Mouse (Mus musculus): ENCODE measurements around the gene 2510039O18Rik. TPM values are rescaled to one million over a fixed set of nuclear protein-coding genes. Genes with fewer than 3 reads are reported as not detected.

The 2510039O18Rik gene
- polyA plus RNA-seq, 1 experiment from 2014 or later, result 15.8 TPM

GRCm38 (mm10) chr4:147968816-147969215, 28.1 kb downstream of the 2510039O18Rik start:
- Histone ChIP-seq H3K27ac (no peak overlapping the region), H3K27me3 (ENCODE audit: control insufficient read depth, insufficient read depth, low read length) (no peaks in the 10 kb centered on the region), H3K9me3 (ENCODE audit: control insufficient read depth, low read length) (no peaks in the 10 kb centered on the region), H3K4me3 (replicated peaks; ENCODE audit: low read length) (no peak overlapping the region), H3K9ac (no peak overlapping the region), H3K4me2 (replicated peaks) (no peak overlapping the region), H3K4me1 (replicated peaks; ENCODE audit: control insufficient read depth, insufficient read depth, low read length) (no peaks in the 10 kb centered on the region), H3K36me3 (replicated peaks; ENCODE audit: control insufficient read depth, insufficient read depth) (no peaks in the 10 kb centered on the region)
- DNase-seq (ENCODE audit: low spot score) (no peak), ATAC-seq (ENCODE audit: low FRiP score) (no peak)
- WGBS, result 75% methylated on average over 2 of the region's 2 CpGs

GRCm38 (mm10) chr4:147969337-147969736, 28.6 kb downstream of the 2510039O18Rik start:
- H3K9me3 ChIP-seq (ENCODE audit: control insufficient read depth, low read length), result no peaks in the 10 kb centered on the region
- ATAC-seq (ENCODE audit: low FRiP score), result no peak
- H3K27ac ChIP-seq, result no peak overlapping the region
- no peaks in the 10 kb centered on the region for H3K36me3 ChIP-seq (replicated peaks; ENCODE audit: control insufficient read depth, insufficient read depth)
- no peaks in the 10 kb centered on the region for H3K27me3 ChIP-seq (ENCODE audit: control insufficient read depth, insufficient read depth, low read length)
- no peak for DNase-seq (ENCODE audit: low spot score)
- no peak overlapping the region for H3K4me2 ChIP-seq (replicated peaks)
- no peak overlapping the region for H3K9ac ChIP-seq
- 59% methylated on average over 9 of the region's 9 CpGs for WGBS
- no peaks in the 10 kb centered on the region for H3K4me1 ChIP-seq (replicated peaks; ENCODE audit: control insufficient read depth, insufficient read depth, low read length)
- H3K4me3 ChIP-seq (replicated peaks; ENCODE audit: low read length), result no peak overlapping the region

GRCm38 (mm10) chr4:147976237-147976636, 35.5 kb downstream of the 2510039O18Rik start:
- ATAC-seq (ENCODE audit: low FRiP score) (no peak), DNase-seq (ENCODE audit: low spot score) (no peak)
- Histone ChIP-seq H3K9me3 (ENCODE audit: control insufficient read depth, low read length) (no peaks in the 10 kb centered on the region), H3K9ac (no peak overlapping the region), H3K4me3 (replicated peaks; ENCODE audit: low read length) (no peak overlapping the region), H3K4me1 (replicated peaks; ENCODE audit: control insufficient read depth, insufficient read depth, low read length) (no peaks in the 10 kb centered on the region), H3K36me3 (replicated peaks; ENCODE audit: control insufficient read depth, insufficient read depth) (no peaks in the 10 kb centered on the region), H3K4me2 (replicated peaks) (no peak overlapping the region), H3K27ac (no peak overlapping the region), H3K27me3 (ENCODE audit: control insufficient read depth, insufficient read depth, low read length) (no peaks in the 10 kb centered on the region)
- 88% methylated on average over 3 of the region's 3 CpGs for WGBS

GRCm38 (mm10) chr4:147977726-147978125, 37.0 kb downstream of the 2510039O18Rik start:
- Histone ChIP-seq H3K27ac (no peak overlapping the region), H3K27me3 (ENCODE audit: control insufficient read depth, insufficient read depth, low read length) (no peaks in the 10 kb centered on the region), H3K9me3 (ENCODE audit: control insufficient read depth, low read length) (no peaks in the 10 kb centered on the region), H3K4me2 (replicated peaks) (no peak overlapping the region), H3K36me3 (replicated peaks; ENCODE audit: control insufficient read depth, insufficient read depth) (no peaks in the 10 kb centered on the region), H3K9ac (no peak overlapping the region), H3K4me1 (replicated peaks; ENCODE audit: control insufficient read depth, insufficient read depth, low read length) (no peaks in the 10 kb centered on the region), H3K4me3 (replicated peaks; ENCODE audit: low read length) (no peak overlapping the region)
- 86% methylated on average over 4 of the region's 4 CpGs for WGBS
- no peak for ATAC-seq (ENCODE audit: low FRiP score)
- no peak for DNase-seq (ENCODE audit: low spot score)

- ATAC-seq (ENCODE audit: low FRiP score) (no peak), DNase-seq (ENCODE audit: low spot score) (no peak)
- WGBS, result 97% methylated on average over 6 of the region's 6 CpGs
- Histone ChIP-seq H3K4me2 (replicated peaks) (no peak overlapping the region), H3K9me3 (ENCODE audit: control insufficient read depth, low read length) (no peaks in the 10 kb centered on the region), H3K36me3 (replicated peaks; ENCODE audit: control insufficient read depth, insufficient read depth) (no peaks in the 10 kb centered on the region), H3K4me1 (replicated peaks; ENCODE audit: control insufficient read depth, insufficient read depth, low read length) (no peaks in the 10 kb centered on the region), H3K4me3 (replicated peaks; ENCODE audit: low read length) (no peak overlapping the region), H3K9ac (no peak overlapping the region), H3K27ac (no peak overlapping the region), H3K27me3 (ENCODE audit: control insufficient read depth, insufficient read depth, low read length) (no peaks in the 10 kb centered on the region)
Observed at GRCm38 (mm10) chr4:147978391-147978790, 37.7 kb downstream of the 2510039O18Rik start.

GRCm38 (mm10) chr4:147979441-147979860, 38.8 kb downstream of the 2510039O18Rik start:
- Histone ChIP-seq H3K27me3 (ENCODE audit: control insufficient read depth, insufficient read depth, low read length) (no peaks in the 10 kb centered on the region), H3K9ac (no peak overlapping the region), H3K4me3 (replicated peaks; ENCODE audit: low read length) (no peak overlapping the region), H3K27ac (no peak overlapping the region), H3K36me3 (replicated peaks; ENCODE audit: control insufficient read depth, insufficient read depth) (no peaks in the 10 kb centered on the region), H3K9me3 (ENCODE audit: control insufficient read depth, low read length) (no peaks in the 10 kb centered on the region), H3K4me1 (replicated peaks; ENCODE audit: control insufficient read depth, insufficient read depth, low read length) (no peaks in the 10 kb centered on the region), H3K4me2 (replicated peaks) (no peak overlapping the region)
- ATAC-seq (ENCODE audit: low FRiP score), result no peak
- no peak for DNase-seq (ENCODE audit: low spot score)
- WGBS, result 70% methylated on average over 7 of the region's 7 CpGs

GRCm38 (mm10) chr4:147985205-147986132, 44.8 kb downstream of the 2510039O18Rik start, which contains the start of gene Nppb:
Nppb (plus strand) TSS chr4:147985788.
- ATAC-seq (ENCODE audit: low FRiP score), result no peak
- Histone ChIP-seq H3K36me3 (replicated peaks; ENCODE audit: control insufficient read depth, insufficient read depth) (no peaks in the 10 kb centered on the region), H3K27me3 (ENCODE audit: control insufficient read depth, insufficient read depth, low read length) (no peaks in the 10 kb centered on the region), H3K9ac (no peak within 1 kb of the TSS), H3K9me3 (ENCODE audit: control insufficient read depth, low read length) (no peaks in the 10 kb centered on the region), H3K4me2 (replicated peaks) (no peak within 1 kb of the TSS), H3K27ac (no peak within 1 kb of the TSS), H3K4me3 (replicated peaks; ENCODE audit: low read length) (no peak within 1 kb of the TSS), H3K4me1 (replicated peaks; ENCODE audit: control insufficient read depth, insufficient read depth, low read length) (no peaks in the 10 kb centered on the region)
- DNase-seq (ENCODE audit: low spot score), result peak; percentile 20
- WGBS, result 41% methylated on average over 20 of the region's 20 CpGs

GRCm38 (mm10) chr4:147993571-147994095, 52.9 kb downstream of the 2510039O18Rik start:
- no peaks in the 10 kb centered on the region for H3K36me3 ChIP-seq (replicated peaks; ENCODE audit: control insufficient read depth, insufficient read depth)
- DNase-seq (ENCODE audit: low spot score) (no peak), ATAC-seq (ENCODE audit: low FRiP score) (no peak)
- no peak overlapping the region for H3K9ac ChIP-seq
- no peaks in the 10 kb centered on the region for H3K27me3 ChIP-seq (ENCODE audit: control insufficient read depth, insufficient read depth, low read length)
- no peak overlapping the region for H3K4me3 ChIP-seq (replicated peaks; ENCODE audit: low read length)
- H3K9me3 ChIP-seq (ENCODE audit: control insufficient read depth, low read length), result no peaks in the 10 kb centered on the region
- no peaks in the 10 kb centered on the region for H3K4me1 ChIP-seq (replicated peaks; ENCODE audit: control insufficient read depth, insufficient read depth, low read length)
- no peak overlapping the region for H3K4me2 ChIP-seq (replicated peaks)
- H3K27ac ChIP-seq, result no peak overlapping the region
- WGBS, result 64% methylated on average over 7 of the region's 7 CpGs

- Histone ChIP-seq H3K4me1 (replicated peaks; ENCODE audit: control insufficient read depth, insufficient read depth, low read length) (no peaks in the 10 kb centered on the region; the same call in 1 of the 2 replicates), H3K4me3 (replicated peaks; ENCODE audit: low read length) (no peak overlapping the region), H3K9ac (no peak overlapping the region), H3K27me3 (ENCODE audit: control insufficient read depth, insufficient read depth, low read length) (no peaks in the 10 kb centered on the region), H3K4me2 (replicated peaks) (no peak overlapping the region), H3K27ac (no peak overlapping the region), H3K9me3 (ENCODE audit: control insufficient read depth, low read length) (no peaks in the 10 kb centered on the region), H3K36me3 (replicated peaks; ENCODE audit: control insufficient read depth, insufficient read depth) (no peaks in the 10 kb centered on the region)
- no peak for ATAC-seq (ENCODE audit: low FRiP score)
- 87% methylated on average over 3 of the region's 3 CpGs for WGBS
- no peak for DNase-seq (ENCODE audit: low spot score)
Observed at GRCm38 (mm10) chr4:147995311-147995710, 54.6 kb downstream of the 2510039O18Rik start.

Data from hindbrain, embryonic 14.5 days (tissue).